Mouse (Mus musculus) induced T-regulatory cell, adult 2 months (primary cell): Measurements from ENCODE around the gene Tnip3.

Source experiments
- DNase-seq: peaks from one replicate; pipeline ENCODE4 v3.0.0-alpha.2; 2012; ENCODE audit warnings: low read depth

The Tnip3 gene

GRCm38 (mm10) chr6:65584870-65585332 is 59.8 kb downstream of the Tnip3 start:
- peak; percentile 33 for DNase-seq

- no peak for DNase-seq
Observed at GRCm38 (mm10) chr6:65585333-65586053, 60.4 kb downstream of the Tnip3 start.

GRCm38 (mm10) chr6:65588847-65589246 is 63.7 kb downstream of the Tnip3 start:
- DNase-seq = no peak

GRCm38 (mm10) chr6:65590018-65590417 is 64.9 kb downstream of the Tnip3 start:
- peak; percentile 32 for DNase-seq

- DNase-seq = peak; percentile 84
Observed at GRCm38 (mm10) chr6:65594171-65594570, 69.1 kb downstream of the Tnip3 start.

GRCm38 (mm10) chr6:65595371-65595770 is 70.3 kb downstream of the Tnip3 start:
- no peak for DNase-seq

GRCm38 (mm10) chr6:65597056-65597818 is 72.1 kb downstream of the Tnip3 start:
- DNase-seq = no peak

- no peak for DNase-seq
Observed at GRCm38 (mm10) chr6:65598522-65598921, 73.4 kb downstream of the Tnip3 start.

- peak; percentile 64 for DNase-seq
Observed at GRCm38 (mm10) chr6:65599865-65600739, 75.0 kb downstream of the Tnip3 start.

GRCm38 (mm10) chr6:65600887-65601286 is 75.8 kb downstream of the Tnip3 start:
- no peak for DNase-seq

GRCm38 (mm10) chr6:65605778-65606177 is 80.7 kb downstream of the Tnip3 start:
- DNase-seq = no peak

- DNase-seq = no peak
Observed at GRCm38 (mm10) chr6:65606946-65607345, 81.8 kb downstream of the Tnip3 start.

- DNase-seq = peak; percentile 29
Observed at GRCm38 (mm10) chr6:65611834-65612233, 86.7 kb downstream of the Tnip3 start.

- no peak for DNase-seq
Observed at GRCm38 (mm10) chr6:65613924-65614585, 88.9 kb downstream of the Tnip3 start.

GRCm38 (mm10) chr6:65615641-65616040 is 90.5 kb downstream of the Tnip3 start:
- DNase-seq = peak; percentile 48

GRCm38 (mm10) chr6:65621260-65621659 is 96.1 kb downstream of the Tnip3 start:
- DNase-seq = no peak

- no peak for DNase-seq
Observed at GRCm38 (mm10) chr6:65623016-65623715, 98.1 kb downstream of the Tnip3 start.

GRCm38 (mm10) chr6:65630578-65630977 is 105.5 kb downstream of the Tnip3 start:
- DNase-seq = no peak

- DNase-seq = no peak
Observed at GRCm38 (mm10) chr6:65632184-65632583, 107.1 kb downstream of the Tnip3 start.

- DNase-seq = no peak
Observed at GRCm38 (mm10) chr6:65642431-65642830, 117.3 kb downstream of the Tnip3 start.

GRCm38 (mm10) chr6:65644110-65644509 is 119.0 kb downstream of the Tnip3 start:
- no peak for DNase-seq
